Mouse (Mus musculus) C2C12 (cell line): ENCODE data around the gene Psmd3.

Source experiments
- CEBPB ChIP-seq: IDR thresholded peaks from one replicate; pipeline ENCODE4 v1.6.1; 2011; ENCODE audit warnings: low read depth, mild to moderate bottlenecking, control low read depth, moderate library complexity
- CTCF ChIP-seq: IDR thresholded peaks from one replicate; pipeline ENCODE4 v1.5.1; 2011; ENCODE audit not compliant: control insufficient read depth, insufficient read depth, insufficient read length
- MYOD1 ChIP-seq: IDR thresholded peaks from one replicate; pipeline ENCODE4 v1.6.1; 2011; ENCODE audit warnings: low read depth; ENCODE audit not compliant: control insufficient read depth, insufficient read length
- MYOG ChIP-seq: IDR thresholded peaks from one replicate; pipeline ENCODE4 v1.6.1; 2011; ENCODE audit not compliant: control insufficient read depth, insufficient read length; ENCODE audit errors: extremely low read depth
- USF1 ChIP-seq: IDR thresholded peaks from one replicate; pipeline ENCODE4 v1.6.1; 2011; ENCODE audit warnings: low read depth, mild to moderate bottlenecking, control low read depth, moderate library complexity

GRCm38 (mm10) chr11:98675829-98676363, 6.5 kb upstream of the Psmd3 start:
- TF ChIP-seq MYOD1: no peak
- no peak for TF ChIP-seq USF1
- no peak for TF ChIP-seq CTCF
- no peak for TF ChIP-seq CEBPB
- no peak for TF ChIP-seq MYOG
